Mouse (Mus musculus) B cell, adult 67 days (primary cell): ENCODE measurements around the gene Olfr1480. TPM values are rescaled to one million over a fixed set of nuclear protein-coding genes. Genes with fewer than 3 reads are reported as not detected.

Experiments
- total RNA-seq, 2 experiments: library from RNA; stranded (reverse); gene quantifications; 4 replicates each; pipeline ENCODE4 v1.2.4; 2023

Olfr1480 gene
- not detected for total RNA-seq

GRCm38 (mm10) chr19:13527613-13528012 lies at the start of gene Olfr1480:
Gene Olfr1480 (plus strand): TSS chr19:13527913.

DNA sequence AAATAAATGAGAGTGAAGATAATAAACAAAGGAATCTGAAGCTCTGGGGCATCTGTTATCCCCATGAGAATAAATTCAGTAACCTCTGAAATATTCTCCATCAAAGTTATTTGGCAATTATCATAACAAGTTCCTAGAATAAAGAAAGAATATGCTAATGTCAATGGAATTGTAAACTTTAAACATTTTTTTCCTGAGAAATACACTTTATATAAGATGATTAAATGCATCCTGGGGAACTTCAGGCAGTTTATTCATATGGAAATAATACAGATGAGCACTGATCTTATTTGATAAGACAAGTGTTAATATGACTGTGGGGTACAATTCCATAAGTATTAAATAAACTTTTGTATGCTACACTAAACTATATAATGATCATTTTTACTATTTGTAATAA lies 47.6 kb upstream of the Olfr1480 start, which contains the start of gene Olfr1475:
Gene Olfr1475 (minus strand): TSS at position 101 of the 400 bp plus-strand sequence.

GRCm38 (mm10) chr19:13500246-13500645 lies 27.5 kb upstream of the Olfr1480 start, which contains the start of gene Olfr1477:
Gene Olfr1477 (plus strand): TSS chr19:13500546.

Other genes with a start within 250 kb of the Olfr1480 start
- gene Olfr1465, start 212.4 kb upstream of the Olfr1480 start, total RNA-seq = not detected
- not detected for gene Olfr1466, start 189.1 kb upstream of the Olfr1480 start, total RNA-seq
- gene Olfr1467, start 165.7 kb upstream of the Olfr1480 start, total RNA-seq = not detected
- not detected for gene Olfr1469, start 120.1 kb upstream of the Olfr1480 start, total RNA-seq
- not detected for gene Olfr1471, start 84.5 kb upstream of the Olfr1480 start, total RNA-seq
- gene Olfr1472, start 71.8 kb upstream of the Olfr1480 start, total RNA-seq = not detected
- gene Olfr1474, start 58.3 kb upstream of the Olfr1480 start, total RNA-seq = not detected
- not detected for gene Olfr1475, start 47.7 kb upstream of the Olfr1480 start, total RNA-seq
- gene Olfr1477, start 27.4 kb upstream of the Olfr1480 start, total RNA-seq = not detected
- gene Olfr1484, start 55.6 kb downstream of the Olfr1480 start, total RNA-seq = not detected
- not detected for gene Olfr1487, start 89.5 kb downstream of the Olfr1480 start, total RNA-seq
- gene Olfr1489, start 103.7 kb downstream of the Olfr1480 start, total RNA-seq = not detected
- gene Olfr1490, start 123.2 kb downstream of the Olfr1480 start, total RNA-seq = not detected
- not detected for gene Olfr1491, start 169.4 kb downstream of the Olfr1480 start, total RNA-seq
- not detected for gene Olfr1493-ps1, start 195.4 kb downstream of the Olfr1480 start, total RNA-seq
- not detected for gene Olfr1494, start 211.8 kb downstream of the Olfr1480 start, total RNA-seq
- gene Olfr1495, start 236.7 kb downstream of the Olfr1480 start, total RNA-seq = not detected
- not detected for gene Olfr1496, start 250.0 kb downstream of the Olfr1480 start, total RNA-seq